Mouse (Mus musculus): ENCODE measurements around the gene Hunk. TPM values are rescaled to one million over a fixed set of nuclear protein-coding genes. Genes with fewer than 3 reads are reported as not detected.

The Hunk gene
- polyA plus RNA-seq, 1 experiment = 1.4 TPM

DNA sequence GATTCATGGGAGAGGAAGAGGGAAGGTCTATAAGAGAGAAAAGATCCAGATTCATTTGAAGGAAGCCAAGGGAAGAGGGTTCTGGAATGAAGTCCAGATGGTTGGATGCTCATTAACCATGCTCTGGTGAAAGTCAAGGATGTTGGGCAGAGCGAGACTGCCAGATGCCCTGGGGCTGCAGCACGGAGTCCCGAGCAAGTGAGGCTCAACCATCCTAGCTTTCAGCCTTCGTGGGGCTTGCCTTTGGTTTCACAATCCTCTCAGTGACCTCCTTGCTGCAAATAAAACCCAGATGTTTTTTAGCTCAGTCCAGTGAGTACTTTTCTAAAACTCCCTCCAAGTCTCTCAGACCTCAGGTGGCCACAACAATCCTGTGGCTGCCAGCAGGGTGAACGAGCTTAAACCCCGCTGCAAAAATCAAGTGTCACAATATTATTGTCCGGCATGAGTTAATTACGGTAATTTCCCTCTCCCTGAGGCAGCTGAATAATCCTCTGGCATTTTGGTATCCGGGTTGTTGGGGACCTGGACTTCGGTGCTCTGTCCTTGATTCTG lies 147.4 kb downstream of the Hunk start:
- TF ChIP-seq POLR2A (IDR thresholded peaks at IDR 0.05; ENCODE audit: low read depth, low read length) (no peak), CTCF (IDR thresholded peaks at IDR 0.05; ENCODE audit: extremely low read depth, insufficient read length, insufficient replicate concordance, low read depth, low read length) (no peak)
- H3K4me3 ChIP-seq (ENCODE audit: low read depth, low read length) = no peak overlapping the region
- H3K4me1 ChIP-seq (ENCODE audit: control insufficient read depth, insufficient read depth, insufficient read length, low read length) = no peaks in the 10 kb centered on the region
- WGBS = 74% methylated on average over 10 of the region's 10 CpGs
- H3K27ac ChIP-seq (ENCODE audit: insufficient read depth, low read depth, low read length) = no peak overlapping the region
- H3K36me3 ChIP-seq (ENCODE audit: control insufficient read depth, insufficient read depth, low read length) = no peaks in the 10 kb centered on the region
- H3K27me3 ChIP-seq (ENCODE audit: control insufficient read depth, insufficient read depth, low read length) = no peaks in the 10 kb centered on the region

DNA sequence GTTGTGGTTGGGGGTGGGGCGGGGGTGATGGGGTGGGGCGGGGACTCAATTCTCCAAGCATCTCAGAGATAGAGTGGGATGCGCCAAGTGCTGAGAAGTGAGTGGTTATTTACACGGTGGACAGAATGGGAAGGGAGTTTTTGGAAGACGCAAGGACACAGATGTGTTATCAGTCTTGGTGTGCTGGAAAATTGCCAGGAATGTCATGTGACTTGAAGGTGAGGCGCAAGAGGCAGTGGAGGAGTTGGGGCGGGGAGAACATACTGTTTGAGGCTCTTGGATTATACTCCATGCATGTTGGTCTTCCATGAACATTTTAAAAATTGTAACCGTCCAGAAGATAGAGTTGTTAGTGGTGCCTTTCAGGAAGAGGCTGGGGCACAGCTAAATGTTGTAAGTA lies 148.8 kb downstream of the Hunk start:
- 47% methylated on average over 8 of the region's 8 CpGs for WGBS
- no peak for TF ChIP-seq POLR2A (IDR thresholded peaks at IDR 0.05; ENCODE audit: low read depth, low read length)
- TF ChIP-seq CTCF (IDR thresholded peaks at IDR 0.05; ENCODE audit: extremely low read depth, insufficient read length, insufficient replicate concordance, low read depth, low read length) = no peak
- H3K27ac ChIP-seq (ENCODE audit: insufficient read depth, low read depth, low read length) = no peak overlapping the region
- no peaks in the 10 kb centered on the region for H3K36me3 ChIP-seq (ENCODE audit: control insufficient read depth, insufficient read depth, low read length)
- no peaks in the 10 kb centered on the region for H3K4me1 ChIP-seq (ENCODE audit: control insufficient read depth, insufficient read depth, insufficient read length, low read length)
- H3K27me3 ChIP-seq (ENCODE audit: control insufficient read depth, insufficient read depth, low read length) = no peaks in the 10 kb centered on the region
- H3K4me3 ChIP-seq (ENCODE audit: low read depth, low read length) = no peak overlapping the region

DNA sequence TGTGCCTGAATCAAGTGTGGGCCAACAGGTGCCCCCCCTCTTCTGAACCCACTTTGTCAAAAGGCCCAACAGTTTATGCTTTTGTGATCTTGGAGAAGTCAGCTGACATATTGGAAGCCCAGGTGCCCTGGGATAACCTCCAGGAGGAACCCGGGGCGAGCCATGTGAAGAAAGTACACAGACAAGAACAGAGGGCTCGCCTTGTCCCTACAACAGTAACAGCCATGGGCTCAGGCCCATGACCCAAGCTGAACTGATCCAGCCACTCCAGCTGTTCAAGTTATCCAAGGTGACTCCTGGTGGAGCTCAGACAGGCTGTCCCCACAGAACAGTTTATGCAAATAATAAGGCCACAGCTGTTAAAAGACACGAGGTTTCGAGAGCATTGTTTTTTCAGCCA lies 153.1 kb downstream of the Hunk start:
- H3K27me3 ChIP-seq (ENCODE audit: control insufficient read depth, insufficient read depth, low read length) = no peaks in the 10 kb centered on the region
- no peaks in the 10 kb centered on the region for H3K4me1 ChIP-seq (ENCODE audit: control insufficient read depth, insufficient read depth, insufficient read length, low read length)
- TF ChIP-seq CTCF (IDR thresholded peaks at IDR 0.05; ENCODE audit: extremely low read depth, insufficient read length, insufficient replicate concordance, low read depth, low read length) (no peak), POLR2A (IDR thresholded peaks at IDR 0.05; ENCODE audit: low read depth, low read length) (no peak)
- no peaks in the 10 kb centered on the region for H3K36me3 ChIP-seq (ENCODE audit: control insufficient read depth, insufficient read depth, low read length)
- no peak overlapping the region for H3K27ac ChIP-seq (ENCODE audit: insufficient read depth, low read depth, low read length)
- WGBS = 48% methylated on average over 5 of the region's 5 CpGs
- H3K4me3 ChIP-seq (ENCODE audit: low read depth, low read length) = no peak overlapping the region

- no peaks in the 10 kb centered on the region for H3K36me3 ChIP-seq (ENCODE audit: control insufficient read depth, insufficient read depth, low read length)
- no peak for TF ChIP-seq POLR2A (IDR thresholded peaks at IDR 0.05; ENCODE audit: low read depth, low read length)
- TF ChIP-seq CTCF (IDR thresholded peaks at IDR 0.05; ENCODE audit: extremely low read depth, insufficient read length, insufficient replicate concordance, low read depth, low read length) = no peak
- H3K4me3 ChIP-seq (ENCODE audit: low read depth, low read length) = no peak overlapping the region
- H3K27ac ChIP-seq (ENCODE audit: insufficient read depth, low read depth, low read length) = no peak overlapping the region
- no peaks in the 10 kb centered on the region for H3K4me1 ChIP-seq (ENCODE audit: control insufficient read depth, insufficient read depth, insufficient read length, low read length)
- no peaks in the 10 kb centered on the region for H3K27me3 ChIP-seq (ENCODE audit: control insufficient read depth, insufficient read depth, low read length)
- WGBS = 54% methylated on average over 2 of the region's 2 CpGs
These were observed 155.4 kb downstream of the Hunk start for GRCm38 (mm10) chr16:90541191-90541590.

GRCm38 (mm10) chr16:90542383-90542782 lies 156.6 kb downstream of the Hunk start:
- Histone ChIP-seq H3K27me3 (ENCODE audit: control insufficient read depth, insufficient read depth, low read length) (no peaks in the 10 kb centered on the region), H3K4me1 (ENCODE audit: control insufficient read depth, insufficient read depth, insufficient read length, low read length) (no peaks in the 10 kb centered on the region), H3K27ac (ENCODE audit: insufficient read depth, low read depth, low read length) (no peak overlapping the region), H3K36me3 (ENCODE audit: control insufficient read depth, insufficient read depth, low read length) (no peaks in the 10 kb centered on the region), H3K4me3 (ENCODE audit: low read depth, low read length) (no peak overlapping the region)
- WGBS = 75% methylated on average over 10 of the region's 10 CpGs
- TF ChIP-seq CTCF (IDR thresholded peaks at IDR 0.05; ENCODE audit: extremely low read depth, insufficient read length, insufficient replicate concordance, low read depth, low read length) = no peak
- no peak for TF ChIP-seq POLR2A (IDR thresholded peaks at IDR 0.05; ENCODE audit: low read depth, low read length)

GRCm38 (mm10) chr16:90544175-90544574 lies 158.4 kb downstream of the Hunk start:
- Histone ChIP-seq H3K27ac (ENCODE audit: insufficient read depth, low read depth, low read length) (no peak overlapping the region), H3K4me1 (ENCODE audit: control insufficient read depth, insufficient read depth, insufficient read length, low read length) (no peaks in the 10 kb centered on the region), H3K27me3 (ENCODE audit: control insufficient read depth, insufficient read depth, low read length) (no peaks in the 10 kb centered on the region), H3K36me3 (ENCODE audit: control insufficient read depth, insufficient read depth, low read length) (no peaks in the 10 kb centered on the region), H3K4me3 (ENCODE audit: low read depth, low read length) (no peak overlapping the region)
- TF ChIP-seq CTCF (IDR thresholded peaks at IDR 0.05; ENCODE audit: extremely low read depth, insufficient read length, insufficient replicate concordance, low read depth, low read length) (no peak), POLR2A (IDR thresholded peaks at IDR 0.05; ENCODE audit: low read depth, low read length) (no peak)
- WGBS = 39% methylated on average over 9 of the region's 9 CpGs

DNA sequence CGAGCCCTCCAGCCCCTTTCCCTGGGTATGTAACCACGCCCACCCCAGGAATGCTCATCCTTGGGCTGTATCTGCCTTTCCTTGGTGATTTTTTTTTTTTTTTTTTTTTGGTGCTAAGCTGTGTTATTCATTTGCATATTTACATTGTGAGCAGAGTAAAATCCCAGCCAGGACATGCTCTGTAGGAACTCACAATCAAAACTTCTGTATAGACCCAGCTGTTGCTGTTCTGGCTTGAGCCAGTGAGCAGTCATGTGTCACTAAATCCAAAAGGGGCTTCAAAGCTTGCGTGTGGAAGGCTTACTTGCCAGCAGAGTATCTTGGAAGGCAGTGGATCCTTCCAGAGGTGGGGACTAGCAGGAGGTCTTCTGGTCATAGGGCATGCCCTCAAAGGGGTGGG lies 159.7 kb downstream of the Hunk start:
- Histone ChIP-seq H3K36me3 (ENCODE audit: control insufficient read depth, insufficient read depth, low read length) (no peaks in the 10 kb centered on the region), H3K27me3 (ENCODE audit: control insufficient read depth, insufficient read depth, low read length) (no peaks in the 10 kb centered on the region), H3K4me1 (ENCODE audit: control insufficient read depth, insufficient read depth, insufficient read length, low read length) (no peaks in the 10 kb centered on the region), H3K27ac (ENCODE audit: insufficient read depth, low read depth, low read length) (no peak overlapping the region), H3K4me3 (ENCODE audit: low read depth, low read length) (no peak overlapping the region)
- WGBS = 59% methylated on average over 3 of the region's 3 CpGs
- TF ChIP-seq CTCF (IDR thresholded peaks at IDR 0.05; ENCODE audit: extremely low read depth, insufficient read length, insufficient replicate concordance, low read depth, low read length) = no peak

Measured in small intestine, adult 2 months (tissue).